Mouse (Mus musculus) bone marrow macrophage, adult 2 months (primary cell): ENCODE measurements at regions not wholly inside any gene's neighbourhood (a gene's known extent, or its start where the extent isn't known, plus 50 kb on each side); places are given as distances from the start of the nearest gene placed in this dataset.

Experiments used
- CTCF ChIP-seq: IDR thresholded peaks from 2 replicates; pipeline ENCODE4 v1.5.1; 2012; ENCODE audit warnings: low read depth, mild to moderate bottlenecking, low read length, moderate library complexity
- POLR2A ChIP-seq: IDR thresholded peaks from 2 replicates; pipeline ENCODE4 v1.6.1; 2012; ENCODE audit warnings: mild to moderate bottlenecking, low read depth, low read length, borderline replicate concordance

DNA sequence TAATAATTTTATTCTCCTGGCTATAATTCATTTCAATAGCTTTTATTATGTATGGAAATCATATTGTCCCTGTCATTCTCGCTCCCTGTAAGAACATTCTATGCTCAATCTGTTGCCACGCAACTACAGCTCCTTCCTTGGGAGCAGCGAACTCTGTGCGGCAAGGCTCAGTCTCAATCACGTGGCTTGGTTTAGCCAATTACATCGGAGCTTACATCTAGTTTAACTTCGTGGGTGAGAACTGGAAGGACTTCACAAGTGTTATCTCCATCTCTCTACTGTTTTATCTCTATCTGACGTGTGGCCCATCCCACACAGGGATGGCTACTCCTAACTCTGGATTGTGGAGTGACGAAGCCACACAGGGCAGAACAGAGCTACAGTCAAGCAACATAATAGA, 231.4 kb downstream of the Lmo4 start:
- TF ChIP-seq POLR2A (no peak), CTCF (no peak)
